Mouse (Mus musculus) midbrain, embryonic 13.5 days (tissue): ENCODE measurements around the gene Cirbp. TPM values are rescaled to one million over a fixed set of nuclear protein-coding genes. Genes with fewer than 3 reads are reported as not detected.
A peak's percentile ranks its signal among the peaks of the same experiment; 100 is the strongest.

Source experiments
- ATAC-seq: fragments of 200-750 bp; cut with Nextera tagmentation; 2 replicates; pipeline ENCODE4 v1.8.0; 2017; ENCODE audit warnings: mild to moderate bottlenecking, moderate TSS enrichment, moderate library complexity
- H3K27ac ChIP-seq: fragments of 300-500 bp; sonication (generic); 2 replicates; pipeline ENCODE4 v1.5.1; 2015; ENCODE audit warnings: inconsistent platforms, mild to moderate bottlenecking, moderate library complexity
- H3K27me3 ChIP-seq: fragments of 300-500 bp; sonication (generic); 2 replicates; pipeline ENCODE4 v1.6.1; 2015; ENCODE audit warnings: mild to moderate bottlenecking, inconsistent platforms
- H3K36me3 ChIP-seq: fragments of 300-500 bp; sonication (generic); 2 replicates; pipeline ENCODE4 v1.6.1; 2015; ENCODE audit warnings: mild to moderate bottlenecking, inconsistent platforms
- H3K4me1 ChIP-seq: fragments of 300-500 bp; sonication (generic); replicated peaks from 2 replicates; pipeline ENCODE4 v1.6.1; 2015; ENCODE audit warnings: inconsistent platforms
- H3K4me2 ChIP-seq: fragments of 300-500 bp; sonication (generic); replicated peaks from 2 replicates; pipeline ENCODE4 v1.6.1; 2015; ENCODE audit warnings: moderate library complexity, mild to moderate bottlenecking, inconsistent platforms
- H3K4me3 ChIP-seq: fragments of 300-500 bp; sonication (generic); replicated peaks from 2 replicates; pipeline ENCODE4 v1.5.1; 2015; ENCODE audit warnings: mild to moderate bottlenecking, inconsistent platforms
- H3K9ac ChIP-seq: fragments of 300-500 bp; sonication (generic); replicated peaks from 2 replicates; pipeline ENCODE4 v1.6.1; 2015; ENCODE audit warnings: mild to moderate bottlenecking, inconsistent platforms
- H3K9me3 ChIP-seq: fragments of 300-500 bp; sonication (generic); 2 replicates; pipeline ENCODE4 v1.6.1; 2016; ENCODE audit warnings: mild to moderate bottlenecking, inconsistent platforms
- WGBS: fragments of 180-500 bp; shearing (Covaris S2); methylation state at CpG from one replicate; pipeline ENCODE4 v1.1.7; 2015; 5-methylcytosine and 5-hydroxymethylcytosine counted together
- polyA plus RNA-seq: library from polyadenylated mRNA; unstranded; fragments of >200 nt; fragmentation: Nextera tagmentation; extraction: Ambion mirVana; gene quantifications from 2 replicates; pipeline ENCODE4 v1.2.1, GENCODE M21; 2015

Gene Cirbp
- polyA plus RNA-seq, 1 experiment from 2014 or later: 354 TPM

DNA sequence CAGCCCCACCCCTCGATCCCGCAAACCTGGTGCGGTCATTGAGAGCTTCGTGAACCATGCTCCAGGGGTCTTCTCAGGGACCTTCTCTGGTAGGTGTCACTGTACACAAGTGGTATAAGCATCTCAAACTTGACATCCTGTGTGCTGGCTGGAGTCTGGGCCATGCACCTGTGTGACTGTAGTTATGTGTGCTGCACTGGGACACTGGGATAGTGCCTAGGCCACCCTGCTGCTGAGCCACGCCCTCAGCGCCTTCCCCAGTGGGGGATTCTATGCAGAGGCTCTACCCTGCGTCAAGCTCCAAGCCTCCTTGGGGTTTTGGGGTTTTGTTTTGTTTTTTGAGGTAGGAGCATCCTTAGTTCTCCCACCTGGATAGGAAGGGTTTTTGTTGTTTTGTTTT lies 11.4 kb upstream of the Cirbp start:
- Histone ChIP-seq H3K4me3 (no peak overlapping the region; the same call in none of the 2 replicates), H3K4me2 (peak overlapping the region; percentile 100), H3K36me3 (peaks cover 67% of the 10 kb centered on the region), H3K4me1 (peaks cover 79% of the 10 kb centered on the region), H3K9me3 (no peaks in the 10 kb centered on the region), H3K27me3 (no peaks in the 10 kb centered on the region), H3K9ac (peak overlapping the region; percentile 100; the same call in 1 of the 2 replicates), H3K27ac (peak overlapping the region; percentile 100; the same call in 1 of the 2 replicates)
- WGBS: 80% methylated on average over 7 of the region's 7 CpGs
- no peak for ATAC-seq

DNA sequence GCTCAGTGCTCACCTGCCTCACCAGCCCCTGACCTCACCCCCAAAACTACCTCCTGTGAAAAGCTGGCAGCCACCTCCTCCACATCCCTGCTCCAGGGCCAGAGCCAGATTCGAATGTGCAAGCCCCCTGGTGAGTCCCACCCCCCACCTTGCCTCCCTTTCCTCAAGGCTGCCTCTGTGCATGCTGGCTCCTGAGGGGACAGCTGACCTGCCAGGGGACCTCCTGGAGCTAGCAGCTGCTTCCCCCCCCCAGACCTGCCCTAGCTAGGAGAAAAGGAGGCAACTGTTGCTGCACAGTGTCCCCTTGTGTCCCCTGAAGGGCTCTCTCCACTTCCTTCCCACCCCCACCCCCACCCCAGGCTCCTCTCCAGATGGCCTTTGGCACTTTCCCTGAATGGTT lies 10.5 kb upstream of the Cirbp start:
- peak overlapping the region; percentile 68 for H3K27ac ChIP-seq
- 65% methylated on average over 1 of the region's 1 CpGs for WGBS
- peaks cover 85% of the 10 kb centered on the region for H3K4me1 ChIP-seq
- peak overlapping the region; percentile 13; the same call in 1 of the 2 replicates for H3K4me2 ChIP-seq
- H3K36me3 ChIP-seq: peaks cover 67% of the 10 kb centered on the region
- ATAC-seq: no peak
- H3K9me3 ChIP-seq: no peaks in the 10 kb centered on the region
- no peaks in the 10 kb centered on the region for H3K27me3 ChIP-seq
- no peak overlapping the region for H3K4me3 ChIP-seq
- peak overlapping the region; percentile 36 for H3K9ac ChIP-seq

DNA sequence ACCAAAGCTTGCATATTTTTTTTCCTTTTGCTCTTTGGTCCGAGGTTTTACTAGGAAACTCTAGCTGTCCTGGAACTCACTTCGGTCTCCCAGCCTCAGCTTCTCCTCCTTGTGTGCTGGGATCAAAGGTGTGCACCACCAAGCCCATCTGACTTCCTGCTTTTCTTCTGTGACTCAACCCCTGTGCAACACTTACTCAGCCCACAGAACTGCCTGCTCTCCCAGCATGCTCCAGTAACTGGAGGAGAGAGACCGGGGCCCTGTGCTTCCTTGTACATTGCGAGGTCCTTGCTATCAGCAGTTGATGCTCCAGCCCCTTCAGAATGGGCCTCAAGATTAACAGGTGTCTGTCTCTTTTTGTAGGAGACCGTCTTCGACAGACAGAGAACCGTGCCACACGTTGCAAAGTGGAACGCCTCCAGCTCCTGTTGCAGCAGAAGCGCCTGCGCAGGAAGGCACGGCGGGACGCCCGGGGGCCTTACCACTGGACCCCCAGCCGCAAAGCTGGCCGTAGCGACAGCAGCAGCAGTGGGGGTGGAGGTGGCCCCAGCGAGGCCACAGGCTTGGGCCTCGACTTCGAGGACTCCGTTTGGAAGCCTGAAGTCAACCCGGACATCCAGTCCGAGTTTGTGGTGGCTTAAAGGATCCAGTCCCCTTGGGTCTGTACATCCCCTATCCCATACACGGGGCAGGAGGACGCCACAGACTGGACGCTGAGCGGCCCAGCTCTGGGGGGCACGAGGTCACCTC lies 9.6 kb upstream of the Cirbp start:
- Histone ChIP-seq H3K36me3 (peaks cover 66% of the 10 kb centered on the region), H3K9ac (peak overlapping the region; percentile 16; the same call in 1 of the 2 replicates), H3K27me3 (no peaks in the 10 kb centered on the region), H3K9me3 (no peaks in the 10 kb centered on the region), H3K27ac (peak overlapping the region; percentile 90), H3K4me3 (no peak overlapping the region), H3K4me1 (peaks cover 94% of the 10 kb centered on the region), H3K4me2 (no peak overlapping the region)
- no peak for ATAC-seq
- 84% methylated on average over 29 of the region's 29 CpGs for WGBS

DNA sequence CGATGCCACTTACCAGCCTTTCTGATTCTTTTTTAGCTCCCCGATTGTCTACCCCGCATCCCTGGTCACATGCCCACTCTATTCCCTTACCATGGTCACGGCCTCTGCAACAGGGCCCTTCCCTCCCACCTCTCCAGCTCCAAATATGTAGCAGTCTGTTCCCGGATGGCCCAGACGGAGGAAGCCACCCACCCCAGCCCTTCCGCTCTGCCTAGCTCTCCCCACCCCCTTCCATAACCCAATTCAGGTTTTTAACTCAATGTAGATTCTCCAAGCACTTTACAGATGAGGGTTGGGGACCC lies 9.1 kb upstream of the Cirbp start:
- H3K27ac ChIP-seq: peak overlapping the region; percentile 90
- 59% methylated on average over 7 of the region's 7 CpGs for WGBS
- no peaks in the 10 kb centered on the region for H3K9me3 ChIP-seq
- peaks cover 60% of the 10 kb centered on the region for H3K36me3 ChIP-seq
- 0 out of 2 replicates have a peak overlapping the region, but pooled peaks have one; percentile 32 for H3K9ac ChIP-seq
- no peak for ATAC-seq
- no peak overlapping the region for H3K4me2 ChIP-seq
- H3K4me1 ChIP-seq: peaks cover 96% of the 10 kb centered on the region
- H3K4me3 ChIP-seq: no peak overlapping the region
- H3K27me3 ChIP-seq: no peaks in the 10 kb centered on the region

DNA sequence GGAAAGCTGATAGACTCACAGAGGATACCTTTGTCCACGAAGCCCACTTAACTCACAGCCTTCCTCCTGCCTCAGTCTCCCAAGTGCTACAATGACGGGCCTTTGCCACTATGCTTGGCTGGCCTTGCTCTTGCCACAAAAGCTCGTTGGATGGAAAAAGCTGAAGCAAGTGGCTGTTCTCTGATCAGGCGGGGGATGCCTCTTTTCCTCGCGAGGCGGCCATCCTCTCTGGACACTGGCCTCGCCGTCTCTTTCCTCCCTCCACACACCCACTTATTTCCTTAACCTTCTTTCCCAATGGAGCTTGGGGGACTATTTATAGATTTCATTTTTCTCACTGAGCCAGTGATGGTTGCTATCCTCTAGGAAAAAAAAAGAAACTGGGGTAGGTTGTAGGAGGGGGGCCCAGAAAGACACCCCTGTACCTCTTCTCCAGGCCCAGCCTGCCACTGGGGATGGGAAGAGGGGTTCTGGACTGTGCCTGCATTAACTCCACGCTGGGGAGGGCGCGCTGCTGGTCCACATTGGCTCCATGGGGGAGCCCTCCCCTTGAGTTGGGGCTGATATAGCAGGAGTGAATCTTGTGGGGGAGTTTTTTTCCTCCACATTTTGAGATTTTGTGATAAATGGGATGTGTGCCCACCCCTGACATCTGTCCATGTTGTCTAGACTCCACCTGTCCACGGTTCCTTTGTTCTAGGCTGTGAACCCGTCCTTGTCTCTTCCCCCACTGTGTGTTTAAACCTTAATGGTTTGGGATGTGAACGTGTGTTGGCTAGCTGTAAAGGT lies 8.4 kb upstream of the Cirbp start:
- Histone ChIP-seq H3K27ac (peak overlapping the region; percentile 90), H3K27me3 (no peaks in the 10 kb centered on the region), H3K9ac (peak overlapping the region; percentile 32), H3K36me3 (peaks cover 54% of the 10 kb centered on the region), H3K9me3 (no peaks in the 10 kb centered on the region), H3K4me2 (no peak overlapping the region), H3K4me3 (no peak overlapping the region), H3K4me1 (peaks cover 92% of the 10 kb centered on the region)
- ATAC-seq: no peak
- 60% methylated on average over 15 of the region's 15 CpGs for WGBS

DNA sequence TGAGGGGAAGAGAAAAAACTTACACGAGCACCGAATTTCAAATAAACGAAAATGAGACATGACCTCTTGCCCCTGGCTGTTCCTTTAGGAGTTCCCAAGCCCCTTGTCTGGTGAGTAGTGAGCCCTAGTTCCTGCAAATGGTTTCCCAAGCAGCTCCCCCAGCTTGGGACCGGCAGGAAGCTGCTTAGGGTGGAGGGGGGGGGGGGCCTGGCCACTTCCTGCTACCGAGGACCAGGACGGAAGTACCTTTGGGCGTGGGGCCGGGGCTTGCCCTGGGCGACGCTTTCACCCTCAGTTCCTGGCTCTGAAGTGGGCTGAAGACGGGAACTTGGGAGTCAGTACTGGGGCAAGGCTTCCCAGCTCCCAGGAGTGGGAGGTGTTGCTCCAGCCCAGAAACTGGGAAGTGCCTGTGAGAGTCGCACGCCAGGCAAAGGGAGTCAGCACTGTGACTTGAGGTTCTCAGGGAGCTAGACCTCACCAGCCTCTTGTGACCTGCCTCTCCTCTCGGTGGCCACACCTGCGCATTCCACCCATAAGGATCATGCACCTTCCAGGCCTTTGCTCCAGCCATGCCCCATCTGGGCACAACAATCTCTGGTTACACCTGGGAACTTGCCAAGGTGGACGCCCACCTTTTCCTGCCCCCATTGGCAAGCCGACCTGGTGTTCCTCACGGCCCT lies 7.3 kb upstream of the Cirbp start:
- no peak for ATAC-seq
- WGBS: 16% methylated on average over 18 of the region's 18 CpGs
- Histone ChIP-seq H3K4me2 (peak overlapping the region; percentile 68), H3K4me1 (peaks cover 81% of the 10 kb centered on the region), H3K9me3 (no peaks in the 10 kb centered on the region), H3K27me3 (no peaks in the 10 kb centered on the region), H3K4me3 (no peak overlapping the region; the same call in 1 of the 2 replicates), H3K27ac (peak overlapping the region; percentile 90), H3K36me3 (peaks cover 43% of the 10 kb centered on the region), H3K9ac (peak overlapping the region; percentile 46; the same call in 1 of the 2 replicates)

DNA sequence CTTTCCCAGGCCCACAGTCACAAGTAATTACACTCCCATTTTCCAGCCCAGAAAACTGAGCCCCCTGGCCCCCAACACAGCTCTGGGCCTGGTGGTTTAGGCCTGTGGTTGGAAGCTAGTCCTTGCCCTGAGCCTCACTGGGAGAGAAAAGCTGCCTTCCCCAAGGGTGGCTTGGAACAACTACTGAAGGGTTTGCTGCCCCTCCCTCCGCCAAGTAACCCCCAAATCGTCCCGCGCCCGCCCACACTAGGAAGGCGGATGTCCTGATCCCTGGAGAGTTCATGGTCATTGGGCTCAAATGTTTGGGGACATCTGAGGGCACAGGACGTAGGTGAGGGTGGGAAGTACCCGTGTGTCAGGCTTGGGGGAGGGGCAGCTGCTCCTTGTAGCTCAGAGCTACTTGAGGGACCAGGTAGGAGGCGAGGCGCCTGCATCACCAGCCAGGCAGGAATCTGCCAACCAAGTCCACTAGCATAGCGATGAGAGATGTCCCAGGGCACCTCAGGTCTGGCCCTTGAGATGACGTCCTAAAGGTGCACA lies 6.7 kb upstream of the Cirbp start:
- ATAC-seq: peak; percentile 40; the same call in 1 of the 2 replicates
- H3K27me3 ChIP-seq: peaks cover 4% of the 10 kb centered on the region; the same call in 1 of the 2 replicates
- peak overlapping the region; percentile 44 for H3K4me3 ChIP-seq
- H3K4me2 ChIP-seq: peak overlapping the region; percentile 68
- H3K9me3 ChIP-seq: no peaks in the 10 kb centered on the region
- H3K9ac ChIP-seq: peak overlapping the region; percentile 60
- H3K27ac ChIP-seq: peak overlapping the region; percentile 90
- peaks cover 36% of the 10 kb centered on the region for H3K36me3 ChIP-seq
- H3K4me1 ChIP-seq: peaks cover 77% of the 10 kb centered on the region
- whole genome bisulfite sequencing: 7% methylated on average over 12 of the region's 12 CpGs

DNA sequence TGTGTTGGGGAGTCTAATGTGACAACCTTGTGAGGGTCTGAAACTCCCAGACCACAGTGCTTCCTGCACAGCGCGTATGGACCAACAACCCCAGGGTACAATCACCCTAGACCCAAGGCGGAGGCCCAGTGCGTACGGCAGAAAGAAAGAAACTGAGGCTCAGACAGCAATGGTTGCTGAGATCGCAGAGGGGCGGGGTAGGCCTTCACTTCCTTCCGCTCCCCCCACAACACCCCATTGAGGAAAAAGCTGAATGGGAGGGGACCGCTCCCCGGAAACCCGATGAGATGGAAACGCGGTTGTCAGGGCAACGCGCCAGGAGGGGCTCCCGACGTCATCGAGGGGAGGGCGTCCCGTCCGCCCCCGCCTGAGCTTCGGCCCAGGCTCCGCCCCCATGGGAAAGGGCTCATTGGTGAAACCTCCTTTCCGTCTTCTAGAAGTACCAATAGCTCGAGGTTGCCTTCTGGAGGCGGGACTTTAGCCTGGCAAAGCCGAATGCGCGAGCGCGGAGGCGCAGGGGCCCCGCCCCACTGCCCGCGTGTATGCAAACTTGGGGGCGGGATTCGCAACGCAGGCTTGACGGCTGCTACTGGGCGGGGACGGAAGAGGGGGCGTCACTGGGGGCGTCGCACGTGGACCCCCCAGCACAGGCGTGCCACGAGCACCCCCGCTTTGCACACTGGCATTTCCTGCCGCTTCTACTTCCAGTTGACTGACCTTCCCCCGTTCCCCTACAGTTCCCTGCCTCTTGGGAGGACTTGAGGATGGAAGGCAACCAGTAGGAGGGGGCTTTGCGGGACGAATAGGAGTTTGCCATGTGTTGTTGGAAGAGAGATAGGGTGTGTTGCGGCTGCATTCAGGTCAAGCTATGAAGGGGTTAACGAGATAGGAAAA lies 6.0 kb upstream of the Cirbp start:
- ATAC-seq: peak; percentile 84
- peaks cover 29% of the 10 kb centered on the region for H3K36me3 ChIP-seq
- H3K4me3 ChIP-seq: peak overlapping the region; percentile 44
- H3K27ac ChIP-seq: peak overlapping the region; percentile 90
- WGBS: under 1% methylated on average over 55 of the region's 55 CpGs
- H3K4me2 ChIP-seq: peak overlapping the region; percentile 68
- peaks cover 4% of the 10 kb centered on the region; the same call in 1 of the 2 replicates for H3K27me3 ChIP-seq
- no peaks in the 10 kb centered on the region for H3K9me3 ChIP-seq
- peak overlapping the region; percentile 60 for H3K9ac ChIP-seq
- H3K4me1 ChIP-seq: peaks cover 77% of the 10 kb centered on the region

DNA sequence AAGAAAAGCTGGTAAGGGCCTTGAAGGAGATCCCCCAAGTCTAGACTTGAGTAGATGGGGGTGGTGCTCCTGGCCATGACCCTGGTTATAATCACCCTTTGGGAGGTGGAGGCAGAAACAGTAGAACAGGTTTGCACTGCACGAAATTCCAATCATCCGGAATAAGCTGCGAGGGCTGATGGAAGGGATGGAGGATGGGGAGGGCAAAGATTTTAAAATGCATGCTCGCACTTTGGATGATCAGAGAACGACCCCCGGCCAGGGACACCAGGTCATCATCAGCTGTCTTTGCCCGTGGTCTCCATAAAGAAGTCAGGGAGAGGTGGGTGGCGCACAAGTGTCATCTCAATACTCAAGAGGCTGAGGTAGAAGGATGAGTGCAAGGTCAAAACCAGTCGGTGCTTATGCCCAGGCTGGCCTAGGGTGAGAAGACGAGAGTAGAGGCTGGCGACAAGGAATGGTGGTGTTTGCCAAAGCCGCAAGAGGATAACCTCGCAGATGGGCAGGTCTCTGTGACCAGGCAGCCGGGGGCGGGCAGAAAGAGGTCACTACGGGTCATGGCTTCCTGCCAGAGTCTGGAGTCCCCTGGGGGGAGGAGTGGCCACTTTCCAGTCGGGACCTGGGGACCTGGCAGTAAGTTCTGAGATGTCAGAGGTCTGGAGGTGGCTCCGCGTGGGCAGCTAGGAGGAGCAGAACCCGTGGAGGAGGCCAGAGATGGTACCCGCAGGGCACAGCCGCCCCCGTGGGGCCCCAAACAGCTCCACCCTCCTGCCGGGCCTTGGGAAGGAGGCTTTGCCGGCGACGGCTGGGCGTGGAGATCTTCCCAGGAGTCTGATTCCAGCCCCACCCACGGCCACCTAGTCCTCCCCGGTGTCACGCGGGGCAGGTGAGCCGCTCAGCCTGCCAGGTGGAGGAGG lies 5.1 kb upstream of the Cirbp start:
- H3K9ac ChIP-seq: peak overlapping the region; percentile 56
- peaks cover 20% of the 10 kb centered on the region for H3K36me3 ChIP-seq
- H3K4me2 ChIP-seq: peak overlapping the region; percentile 68
- H3K9me3 ChIP-seq: no peaks in the 10 kb centered on the region
- no peak for ATAC-seq
- H3K27me3 ChIP-seq: peaks cover 4% of the 10 kb centered on the region; the same call in 1 of the 2 replicates
- H3K4me1 ChIP-seq: peaks cover 74% of the 10 kb centered on the region
- H3K27ac ChIP-seq: peak overlapping the region; percentile 53
- 3% methylated on average over 33 of the region's 33 CpGs for WGBS
- peak overlapping the region; percentile 44 for H3K4me3 ChIP-seq
